Mouse (Mus musculus) v-Abl transformed pro-B cells (cell line): Measurements from ENCODE around the gene Pan2.
"Not testable (repeated sequence)": the region's sequence is repeated elsewhere in the genome, so short reads cannot be mapped to it uniquely, and the experiment has no call there.

Experiments used
- in situ Hi-C, 2 experiments: fragments of 400-800 bp; cut with MboI; formaldehyde crosslinking; loops; one replicate each; pipeline ENCODE4 v1.15.1; 2025; ENCODE audit not compliant: unreplicated experiment in 2 of 2

The Pan2 gene

DNA sequence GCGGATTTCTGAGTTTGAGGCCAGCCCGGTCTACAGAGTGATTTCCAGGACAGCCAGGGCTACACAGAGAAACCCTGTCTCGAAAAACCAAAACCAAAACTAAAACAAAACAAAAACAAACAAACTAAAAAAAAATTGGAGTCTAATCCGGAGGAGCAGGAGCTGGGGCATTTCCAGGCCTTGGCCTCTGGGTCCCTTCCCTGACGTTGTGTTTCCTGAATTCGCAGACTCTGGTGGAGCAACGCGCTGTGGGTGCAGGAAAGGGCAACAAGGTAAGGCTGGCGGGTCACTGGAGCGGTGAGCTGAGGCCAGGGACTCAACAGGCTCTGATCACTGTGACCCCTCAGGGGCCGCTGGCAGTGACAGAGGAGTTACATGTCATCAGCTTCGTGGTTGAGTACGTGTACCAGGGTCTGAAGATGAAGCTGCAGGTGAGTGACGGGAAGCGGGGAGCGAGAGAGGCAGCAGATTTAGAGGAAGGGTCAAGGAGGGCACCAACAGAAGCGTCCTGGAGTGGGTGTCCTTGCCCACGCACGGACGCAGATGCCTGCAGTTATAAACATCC lies 20.2 kb upstream of the Pan2 start:
- in situ Hi-C loops: loop anchor here in 1 of 2 experiments (5.0 kb wide), 1 partner anchor 71 kb away; the partner anchor contains the start of gene Spryd4

DNA sequence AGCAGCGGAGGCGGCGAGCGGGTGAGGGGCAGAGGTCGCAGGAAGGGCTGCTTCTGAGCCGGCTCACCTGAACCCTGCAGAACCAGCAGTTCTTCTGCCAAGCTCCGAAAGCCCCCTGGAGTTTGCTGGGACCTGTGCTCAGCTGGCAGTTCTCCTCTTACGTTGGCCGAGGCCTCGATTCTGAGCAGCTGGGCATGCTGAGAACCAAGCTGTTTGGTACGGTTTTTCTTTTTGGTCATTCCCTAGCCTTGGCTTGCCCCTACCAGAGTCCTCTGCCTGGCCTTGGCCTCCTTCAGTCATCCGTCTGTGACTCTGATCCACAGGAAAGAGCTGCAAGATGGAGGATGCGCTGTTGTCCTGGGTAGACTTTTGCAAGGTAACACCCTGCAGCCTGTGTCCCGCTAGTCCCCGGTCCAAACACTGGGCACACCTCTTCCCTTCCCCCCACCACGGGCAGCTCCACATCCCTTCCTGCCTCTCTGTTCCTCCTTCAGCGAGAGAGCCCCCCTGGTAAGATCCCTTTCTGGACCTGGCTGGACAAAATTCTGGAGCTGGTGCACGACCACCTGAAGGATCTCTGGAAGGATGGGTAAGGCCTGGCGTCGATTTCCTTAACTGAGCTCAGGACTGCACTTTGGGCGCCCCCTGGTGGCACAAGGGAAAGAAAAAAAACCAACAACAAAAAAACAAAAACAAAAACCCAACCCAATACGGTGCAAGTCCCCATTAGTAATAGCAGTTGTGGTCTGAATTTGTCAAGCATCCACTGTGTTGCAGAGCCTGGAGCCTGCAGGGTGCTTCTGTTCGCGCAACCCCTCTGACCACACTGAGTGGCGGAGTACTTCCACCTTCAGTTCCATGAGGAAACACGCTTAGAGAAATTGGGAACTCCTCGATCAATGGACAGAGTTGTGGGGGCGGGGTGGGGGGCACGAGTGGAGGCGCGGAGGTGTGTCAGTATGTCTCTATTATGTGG lies 19.2 kb upstream of the Pan2 start:
- in situ Hi-C loops: loop anchor here in 1 of 2 experiments (5.0 kb wide), 1 partner anchor 72 kb away; the partner anchor contains the start of gene Spryd4

DNA sequence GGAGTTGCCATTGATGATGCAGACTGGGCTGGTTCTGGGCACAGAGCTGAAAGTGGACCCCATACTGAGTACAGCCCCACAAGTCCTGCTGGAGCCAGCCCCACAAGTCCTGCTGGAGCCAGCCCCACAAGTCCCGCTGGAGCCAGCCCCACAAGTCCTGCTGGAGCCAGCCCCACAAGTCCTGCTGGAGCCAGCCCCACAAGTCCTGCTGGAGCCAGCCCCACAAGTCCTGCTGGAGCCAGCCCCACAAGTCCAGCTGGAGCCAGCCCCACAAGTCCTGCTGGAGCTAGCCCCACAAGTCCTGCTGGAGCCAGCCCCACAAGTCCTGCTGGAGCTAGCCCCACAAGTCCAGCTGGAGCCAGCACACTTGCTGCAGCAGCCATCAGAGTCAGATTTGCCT lies 12.5 kb upstream of the Pan2 start:
- in situ Hi-C loops: not testable (repeated sequence)

DNA sequence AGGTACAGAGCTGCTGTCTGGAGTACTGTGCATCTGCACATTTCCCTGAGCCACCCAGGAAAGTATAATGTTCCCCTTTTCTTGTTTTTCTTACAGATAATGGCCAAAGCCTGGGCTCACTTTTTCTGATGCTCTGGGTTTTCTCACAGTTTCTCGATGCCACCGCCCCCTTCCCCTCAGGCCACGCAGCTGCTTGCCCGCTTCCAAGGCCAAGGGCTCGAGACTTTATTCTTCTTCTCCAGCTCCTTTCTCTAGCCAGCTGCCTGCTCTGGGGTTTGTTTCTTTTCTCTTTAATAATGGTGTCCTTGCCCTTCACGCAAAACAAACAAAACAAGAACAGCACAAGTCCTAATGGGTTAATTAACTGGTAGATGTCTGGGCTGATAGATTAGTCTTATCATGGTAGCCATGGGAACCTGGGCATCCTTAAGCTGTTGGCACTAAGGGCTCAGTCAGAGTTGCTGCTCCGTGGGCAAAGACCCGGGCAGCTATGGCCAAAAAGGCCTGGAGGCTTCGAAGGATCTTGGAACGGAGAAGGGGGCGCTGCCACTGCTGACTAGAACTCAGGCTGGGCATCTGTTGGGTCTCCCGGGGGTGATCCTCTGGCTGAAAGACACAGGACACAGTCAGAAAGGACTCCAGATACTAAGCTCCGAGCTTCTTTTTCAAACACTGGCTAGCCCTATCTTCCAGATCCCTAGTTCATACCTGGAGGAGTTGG lies 6.6 kb upstream of the Pan2 start:
- in situ Hi-C loops: no loop called here

DNA sequence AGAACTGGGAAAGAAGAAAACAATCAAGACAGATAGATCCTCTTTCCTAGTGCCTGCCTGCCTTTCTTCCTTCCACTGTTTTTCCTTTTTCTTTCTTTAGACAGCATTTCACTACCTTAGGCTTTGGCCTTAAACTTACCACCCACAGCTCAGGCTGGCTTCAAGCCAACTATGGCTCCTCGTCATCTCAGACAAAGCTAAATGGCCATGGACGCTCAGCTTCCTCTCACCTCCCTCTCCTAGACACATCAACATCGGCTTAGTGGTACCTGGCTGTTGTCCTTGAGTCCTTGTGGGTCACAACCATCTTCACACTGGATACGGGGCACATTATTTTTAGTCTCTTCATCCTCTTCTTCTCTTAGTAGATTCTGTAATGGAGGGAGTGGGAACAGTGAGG lies 5.9 kb upstream of the Pan2 start:
- in situ Hi-C loops: no loop called here

DNA sequence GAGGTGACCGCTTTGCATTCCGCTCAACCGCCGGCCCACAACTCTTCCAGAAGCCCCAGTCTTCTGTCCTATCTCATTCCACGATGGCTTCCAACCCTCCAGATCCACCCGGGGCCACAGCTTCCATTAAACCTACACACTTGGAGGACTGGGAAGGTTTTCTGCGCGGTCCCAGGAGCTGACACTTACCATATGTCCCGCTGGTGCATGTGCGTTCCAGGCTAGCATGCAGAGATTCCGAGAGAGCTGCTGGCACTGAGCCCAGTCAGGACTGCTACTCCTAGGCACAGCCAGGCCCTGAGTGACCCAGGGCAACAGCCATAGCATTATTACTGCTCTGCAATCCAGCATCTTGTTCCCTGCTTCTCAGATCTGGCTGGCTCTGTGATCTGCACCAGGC lies 5.5 kb upstream of the Pan2 start:
- in situ Hi-C loops: no loop called here

DNA sequence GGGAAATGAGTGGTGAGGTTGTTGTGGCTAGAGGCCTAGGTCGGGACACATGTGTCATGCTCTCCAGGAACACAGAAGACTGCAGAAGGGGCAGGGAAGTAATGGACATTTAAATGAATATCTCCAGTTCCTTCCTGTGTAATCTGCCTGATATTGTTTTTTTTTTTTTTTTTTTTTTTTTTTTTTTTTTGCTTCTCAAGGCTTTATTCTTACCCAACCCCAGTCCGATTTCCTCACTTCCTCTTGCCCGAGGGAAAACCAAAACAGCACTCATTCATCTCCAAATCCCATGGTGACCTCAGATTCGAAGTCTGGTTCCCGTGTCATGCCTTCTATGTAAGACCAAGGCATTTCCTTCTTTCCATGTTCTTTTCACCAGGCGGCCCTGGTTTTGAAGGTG lies 4.9 kb upstream of the Pan2 start:
- in situ Hi-C loops: no loop called here

DNA sequence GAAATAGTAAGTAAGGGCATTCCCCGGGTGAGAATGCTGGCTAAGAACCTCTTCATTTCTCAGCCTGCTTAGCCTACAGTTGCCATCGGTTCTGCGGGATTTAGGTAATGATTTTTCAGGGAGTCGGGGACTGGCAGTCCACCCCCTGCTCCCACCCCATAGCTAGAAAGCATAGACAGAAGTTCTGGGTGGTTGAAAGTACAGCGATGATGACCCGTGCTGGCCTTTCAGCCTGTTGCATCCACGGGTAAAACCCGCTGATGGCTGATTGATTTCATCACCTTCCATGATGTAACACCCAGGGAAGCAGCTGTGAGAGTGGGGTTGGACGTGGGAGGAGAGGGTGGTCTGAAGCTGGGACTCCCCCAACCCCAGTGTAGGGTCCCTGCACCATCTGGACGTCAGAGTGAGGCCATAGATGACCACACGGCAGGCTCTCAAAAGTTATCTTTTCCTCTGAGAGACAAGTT lies 4.4 kb upstream of the Pan2 start, which contains the start of gene Il23a:
TSS of gene Il23a (minus strand) at position 51 of the 470 bp plus-strand sequence.
- in situ Hi-C loops: no loop called here

DNA sequence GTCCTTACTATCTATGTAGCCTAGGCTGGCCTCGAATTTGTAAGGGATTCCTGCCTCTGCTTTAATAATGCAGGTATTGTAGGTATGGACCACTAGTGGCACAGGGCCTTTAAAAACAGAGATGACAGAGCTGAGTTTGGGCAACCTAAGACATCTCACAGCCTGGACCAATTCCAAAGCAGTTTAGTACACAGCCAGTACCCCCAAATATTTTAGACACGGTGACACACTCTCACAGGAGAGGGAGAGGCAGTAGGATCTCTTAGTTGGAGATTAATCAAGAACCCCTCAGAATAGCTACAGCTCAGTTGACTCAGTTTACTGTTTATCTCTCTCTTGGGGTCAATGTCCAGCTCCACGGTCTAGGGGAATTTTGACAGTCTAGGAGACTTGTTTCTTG lies 778 bp upstream of the Pan2 start:
- in situ Hi-C loops: no loop called here

DNA sequence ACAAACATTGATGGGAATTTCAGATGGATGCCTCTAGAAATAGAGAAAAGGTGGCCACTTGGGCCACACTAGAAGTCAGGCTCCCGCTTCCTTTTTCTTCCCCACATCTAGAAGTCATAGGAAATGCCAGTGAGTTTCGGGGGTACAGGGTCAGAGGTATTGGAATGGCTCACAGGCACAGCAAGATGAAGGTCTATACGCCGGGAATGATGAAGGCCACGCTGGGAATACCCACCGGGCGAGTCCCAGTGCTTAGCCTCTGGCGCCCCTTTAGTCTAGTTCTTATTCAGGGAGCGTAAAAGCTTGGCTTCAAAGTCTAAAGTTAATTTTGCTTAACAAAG lies 380 bp upstream of the Pan2 start:
- in situ Hi-C loops: no loop called here

DNA sequence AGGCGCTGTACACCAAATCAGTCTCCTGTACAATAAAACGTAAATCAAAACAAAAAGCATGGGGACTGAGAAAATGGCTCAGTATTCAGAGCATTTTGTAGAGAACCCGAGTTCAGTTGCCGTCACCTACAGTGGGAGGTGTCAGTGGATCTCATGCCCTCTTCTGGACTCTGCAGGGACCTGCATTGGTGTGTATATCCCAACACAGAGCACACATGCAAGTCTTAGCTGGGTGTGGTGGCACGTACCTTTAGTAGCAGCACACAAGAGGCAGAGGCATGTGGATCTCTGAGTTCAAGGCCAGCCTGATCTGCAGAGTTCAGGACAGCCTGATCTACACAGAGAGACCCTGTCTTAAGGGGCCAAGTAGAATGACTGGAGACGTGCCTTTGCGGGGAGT lies 6.5 kb downstream of the Pan2 start:
- in situ Hi-C loops: no loop called here

DNA sequence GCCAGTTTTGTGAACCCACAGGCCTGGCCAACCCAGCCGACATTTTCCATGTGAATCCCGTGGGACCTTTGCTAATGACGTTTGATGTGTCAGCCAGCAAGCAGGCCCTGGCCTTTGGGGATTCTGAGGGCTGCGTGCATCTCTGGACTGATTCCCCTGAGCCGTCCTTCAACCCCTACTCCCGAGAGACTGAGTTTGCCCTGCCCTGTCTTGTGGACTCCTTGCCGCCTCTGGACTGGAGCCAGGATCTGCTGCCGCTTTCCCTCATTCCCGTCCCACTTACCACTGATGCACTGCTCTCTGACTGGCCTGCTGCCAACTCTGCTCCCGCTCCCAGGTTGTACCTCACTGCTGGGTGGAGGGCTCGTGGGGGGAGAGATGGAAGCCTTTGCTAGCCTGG lies 7.0 kb downstream of the Pan2 start:
- in situ Hi-C loops: no loop called here

DNA sequence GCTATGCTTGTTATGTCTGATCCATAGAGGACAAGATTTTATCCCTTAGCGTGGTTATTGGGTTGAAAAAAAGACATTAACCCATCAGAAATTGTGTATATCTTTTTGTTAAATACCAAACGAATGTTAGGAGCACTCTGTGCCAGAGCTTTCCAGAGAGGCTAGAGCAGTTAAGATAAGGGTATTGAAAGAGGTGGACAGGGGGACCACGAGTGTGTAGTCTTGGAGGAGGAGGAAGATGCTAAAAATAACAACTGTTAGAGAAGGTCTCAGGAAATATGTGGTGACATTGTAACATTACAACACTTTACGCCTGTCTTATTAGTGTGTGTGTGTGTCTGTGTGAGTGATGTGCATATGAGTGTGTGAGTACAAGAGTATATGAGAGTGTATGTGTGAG lies 7.8 kb downstream of the Pan2 start:
- in situ Hi-C loops: no loop called here

DNA sequence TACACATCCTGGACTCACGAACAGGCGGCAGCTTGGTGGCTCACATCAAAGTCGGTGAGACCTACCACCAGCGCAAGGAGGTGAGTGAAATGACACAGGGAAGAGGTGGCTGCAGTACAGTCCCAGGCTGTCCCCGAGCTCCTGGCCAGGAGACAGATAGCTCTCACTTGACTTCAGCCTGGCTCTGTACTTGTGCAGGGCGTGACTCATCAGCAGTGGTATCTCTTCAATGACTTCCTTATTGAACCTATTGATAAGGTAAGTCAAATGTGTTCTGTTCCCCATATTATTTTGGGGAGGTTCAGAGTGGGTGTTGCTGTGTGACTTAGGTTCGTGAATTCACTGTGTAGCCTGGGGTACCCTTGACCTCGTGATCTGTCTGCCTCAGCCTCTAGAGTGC lies 12.4 kb downstream of the Pan2 start:
- in situ Hi-C loops: no loop called here

DNA sequence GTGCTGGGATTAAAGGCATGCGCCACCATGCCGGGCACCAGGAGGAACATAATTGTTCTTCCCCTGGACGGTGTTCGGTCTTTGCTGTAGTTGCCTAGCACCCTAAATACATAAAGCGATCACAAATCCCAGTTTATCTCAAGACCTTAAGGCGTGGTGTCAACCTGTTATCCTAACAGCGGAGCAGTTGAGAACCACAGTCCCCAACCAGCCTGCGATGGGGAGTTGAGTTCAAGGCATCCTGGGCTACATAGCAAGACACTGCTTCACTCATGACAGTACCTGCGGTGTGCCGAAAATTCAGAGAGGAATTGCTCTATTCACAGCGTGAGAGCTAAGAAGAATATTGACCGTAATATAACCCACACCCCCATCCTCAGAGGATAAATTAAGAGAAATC lies 18.5 kb downstream of the Pan2 start:
- in situ Hi-C loops: no loop called here

DNA sequence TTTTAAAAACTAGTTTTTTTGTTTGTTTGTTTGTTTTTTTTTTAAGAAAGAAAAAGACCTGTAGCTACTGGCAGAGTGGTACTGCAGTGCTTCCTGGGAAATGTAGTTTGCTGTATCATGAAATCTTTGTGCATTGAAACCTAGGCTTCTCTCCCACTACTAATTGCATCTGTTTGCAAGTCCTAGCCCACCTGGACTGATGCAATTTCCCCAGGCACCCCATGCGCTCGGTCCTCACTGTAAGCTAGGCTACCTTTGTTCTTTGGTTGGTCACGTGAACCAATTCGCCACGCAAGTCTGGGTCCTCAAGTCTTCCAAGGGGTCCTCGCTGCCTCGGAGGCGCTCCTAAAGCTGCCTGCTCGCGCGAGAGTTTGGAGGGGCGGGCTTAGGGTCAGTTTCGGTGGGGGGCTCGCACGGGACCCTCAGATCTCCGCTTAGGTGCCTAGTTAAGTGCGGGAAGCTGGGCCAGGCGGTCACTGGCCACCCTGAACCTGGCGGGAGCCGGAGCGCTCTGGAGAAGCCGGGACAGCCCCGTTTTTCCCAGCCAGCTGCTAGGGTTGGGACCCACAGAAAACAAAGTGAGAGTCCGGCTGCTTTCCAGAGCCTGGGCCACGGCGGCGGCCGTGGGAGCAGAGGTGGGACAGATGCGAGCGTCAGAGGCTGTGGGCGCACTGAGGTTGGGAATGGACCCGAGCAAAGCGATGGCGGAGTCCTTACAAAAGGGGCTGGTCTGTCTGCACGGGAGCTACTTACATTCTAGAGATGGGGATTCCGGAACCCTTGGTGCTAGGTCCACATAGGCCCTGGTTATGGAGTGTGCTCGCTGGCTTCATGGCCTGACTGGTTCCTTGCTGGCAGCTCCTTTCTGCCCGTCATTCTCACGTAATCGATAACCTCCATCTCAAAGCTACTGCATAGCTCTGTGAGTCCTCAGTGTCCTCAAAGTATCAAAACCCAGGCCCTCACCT lies 19.3 kb downstream of the Pan2 start, which contains the start of gene Cnpy2:
TSS of gene Cnpy2 (plus strand) at position 319 of the 968 bp plus-strand sequence.
- in situ Hi-C loops: no loop called here

DNA sequence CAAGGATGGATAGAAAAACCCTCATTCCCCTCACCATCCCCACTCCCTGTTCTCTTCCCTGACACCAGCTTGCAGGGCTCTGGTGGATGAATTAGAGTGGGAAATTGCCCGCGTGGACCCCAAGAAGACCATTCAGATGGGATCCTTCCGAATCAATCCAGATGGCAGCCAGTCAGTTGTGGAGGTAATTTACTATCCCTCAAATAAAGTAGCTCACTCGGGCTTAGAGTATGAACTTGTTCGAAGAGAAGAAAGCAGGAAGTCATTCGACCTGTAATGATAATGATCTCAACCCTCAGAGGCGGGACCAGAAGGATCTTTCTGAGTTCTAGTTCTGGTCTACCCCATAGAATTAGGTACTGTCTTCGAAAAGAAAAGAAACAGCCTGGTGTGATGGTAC lies 20.4 kb downstream of the Pan2 start:
- in situ Hi-C loops: no loop called here

DNA sequence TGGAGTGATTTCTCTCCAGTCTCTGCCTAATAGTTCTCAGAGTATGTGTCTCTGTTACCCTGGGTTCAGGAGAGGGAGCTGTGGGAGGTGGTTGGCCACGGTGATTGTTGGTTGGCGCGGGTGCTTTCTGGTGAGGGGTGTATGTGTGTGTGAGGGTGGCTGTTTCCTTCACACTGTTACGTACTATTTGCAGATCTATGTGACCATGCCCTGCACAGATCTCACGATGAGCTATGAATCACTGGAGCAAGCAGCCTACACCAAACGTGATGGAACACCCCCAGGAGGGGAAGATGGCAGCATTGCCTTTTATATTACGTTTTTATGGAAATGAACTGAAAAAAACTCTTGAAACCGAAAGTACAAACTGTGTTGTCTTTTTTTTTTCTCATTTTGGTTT lies 23.7 kb downstream of the Pan2 start:
- in situ Hi-C loops: loop anchor here in 1 of 2 experiments (25.0 kb wide), 1 partner anchor 560 kb away; the partner anchor contains the start of gene Gdf11

DNA sequence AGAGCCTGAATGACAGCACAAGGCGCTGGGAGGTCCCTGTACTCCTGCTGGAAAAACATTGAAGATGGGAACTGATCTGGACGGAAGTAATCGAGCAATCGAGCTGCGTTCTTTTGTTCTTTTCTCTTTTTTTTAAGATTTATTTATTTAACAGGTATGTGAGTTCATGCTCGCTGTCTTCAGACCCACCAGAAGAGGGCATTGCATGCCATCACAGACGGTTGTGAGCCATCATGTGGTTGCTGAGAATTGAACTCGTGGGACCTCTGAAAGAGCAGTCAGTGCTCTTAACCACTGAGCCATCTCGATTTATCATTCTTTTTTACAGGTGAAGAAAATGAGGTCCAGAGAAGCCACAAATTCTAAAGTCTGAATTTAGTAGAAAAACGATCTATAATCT lies 24.5 kb downstream of the Pan2 start:
- in situ Hi-C loops: loop anchor here in 1 of 2 experiments (25.0 kb wide), 1 partner anchor 560 kb away; the partner anchor contains the start of gene Gdf11
